Mouse (Mus musculus) liver, embryonic 12.5 days (tissue): ENCODE results near the gene Dscam. TPM values are rescaled to one million over a fixed set of nuclear protein-coding genes. Genes with fewer than 3 reads are reported as not detected.

Source experiments
- ATAC-seq: fragments of 200-750 bp; cut with Nextera tagmentation; 2 replicates; pipeline ENCODE4 v1.8.0; 2017; ENCODE audit warnings: moderate number of reproducible peaks, mild to moderate bottlenecking, moderate library complexity
- H3K27ac ChIP-seq: fragments of 300-500 bp; sonication (generic); 2 replicates; pipeline ENCODE4 v1.5.1; 2016; ENCODE audit warnings: mild to moderate bottlenecking
- H3K27me3 ChIP-seq: fragments of 300-500 bp; sonication (generic); replicated peaks from 2 replicates; pipeline ENCODE4 v1.6.1; 2016; ENCODE audit warnings: mild to moderate bottlenecking, moderate library complexity
- H3K36me3 ChIP-seq: fragments of 300-500 bp; sonication (generic); 2 replicates; pipeline ENCODE4 v1.6.1; 2016; ENCODE audit warnings: mild to moderate bottlenecking, moderate library complexity
- H3K4me1 ChIP-seq: fragments of 300-500 bp; sonication (generic); 2 replicates; pipeline ENCODE4 v1.6.1; 2016
- H3K4me2 ChIP-seq: fragments of 300-500 bp; sonication (generic); 2 replicates; pipeline ENCODE4 v1.6.1; 2016; ENCODE audit warnings: mild to moderate bottlenecking, moderate library complexity
- H3K4me3 ChIP-seq: fragments of 300-500 bp; sonication (generic); 2 replicates; pipeline ENCODE4 v1.5.1; 2016; ENCODE audit warnings: mild to moderate bottlenecking, moderate library complexity
- H3K9ac ChIP-seq: fragments of 300-500 bp; sonication (generic); 2 replicates; pipeline ENCODE4 v1.6.1; 2016; ENCODE audit warnings: mild to moderate bottlenecking, moderate library complexity
- H3K9me3 ChIP-seq: fragments of 300-500 bp; sonication (generic); replicated peaks from 2 replicates; pipeline ENCODE4 v1.6.1; 2016; ENCODE audit warnings: mild to moderate bottlenecking, moderate library complexity
- whole genome bisulfite sequencing: fragments of 180-500 bp; shearing (Covaris S2); methylation state at CpG from one replicate; pipeline ENCODE4 v1.1.7; 2016; ENCODE audit not compliant: insufficient replicate concordance; 5-methylcytosine and 5-hydroxymethylcytosine counted together
- polyA plus RNA-seq: library from polyadenylated mRNA; unstranded; fragments of >200 nt; fragmentation: Nextera tagmentation; extraction: Ambion mirVana; gene quantifications from 2 replicates; pipeline ENCODE4 v1.2.1, GENCODE M21; 2016

The Dscam gene
- polyA plus RNA-seq, 1 experiment from 2014 or later = not detected

GRCm38 (mm10) chr16:96774245-96774644 lies 396.3 kb downstream of the Dscam start:
- Histone ChIP-seq H3K4me3 (no peak overlapping the region), H3K9me3 (no peaks in the 10 kb centered on the region), H3K4me1 (no peaks in the 10 kb centered on the region), H3K36me3 (no peaks in the 10 kb centered on the region), H3K4me2 (no peak overlapping the region), H3K9ac (no peak overlapping the region), H3K27me3 (no peaks in the 10 kb centered on the region), H3K27ac (no peak overlapping the region)
- no peak for ATAC-seq
- 61% methylated on average over 1 of the region's 1 CpGs for WGBS

- H3K27me3 ChIP-seq = no peaks in the 10 kb centered on the region
- H3K36me3 ChIP-seq = no peaks in the 10 kb centered on the region
- no peak overlapping the region for H3K4me3 ChIP-seq
- no peak for ATAC-seq
- no peak overlapping the region for H3K4me2 ChIP-seq
- 41% methylated on average over 3 of the region's 3 CpGs for WGBS
- H3K4me1 ChIP-seq = no peaks in the 10 kb centered on the region
- no peak overlapping the region for H3K27ac ChIP-seq
- H3K9me3 ChIP-seq = no peaks in the 10 kb centered on the region
- H3K9ac ChIP-seq = no peak overlapping the region
Measured at GRCm38 (mm10) chr16:96767985-96768384, 402.6 kb downstream of the Dscam start.

- ATAC-seq = no peak
- H3K9me3 ChIP-seq = no peaks in the 10 kb centered on the region
- 36% methylated on average over 4 of the region's 4 CpGs for WGBS
Measured at GRCm38 (mm10) chr16:96767508-96767907, 403.0 kb downstream of the Dscam start.

GRCm38 (mm10) chr16:96761225-96761624 lies 409.3 kb downstream of the Dscam start:
- Histone ChIP-seq H3K27me3 (peaks cover 13% of the 10 kb centered on the region; the same call in 1 of the 2 replicates), H3K4me1 (no peaks in the 10 kb centered on the region), H3K9ac (no peak overlapping the region), H3K4me2 (no peak overlapping the region), H3K27ac (no peak overlapping the region), H3K36me3 (no peaks in the 10 kb centered on the region), H3K4me3 (no peak overlapping the region), H3K9me3 (no peaks in the 10 kb centered on the region)
- 22% methylated on average over 12 of the region's 12 CpGs for WGBS
- no peak for ATAC-seq

More at GRCm38 (mm10) chr16:96767508-96767907, 403.0 kb downstream of the Dscam start:
- Histone ChIP-seq H3K27ac (no peak overlapping the region), H3K4me2 (no peak overlapping the region), H3K9ac (no peak overlapping the region), H3K36me3 (no peaks in the 10 kb centered on the region), H3K27me3 (no peaks in the 10 kb centered on the region), H3K4me3 (no peak overlapping the region), H3K4me1 (no peaks in the 10 kb centered on the region)

GRCm38 (mm10) chr16:96759081-96759603 lies 411.4 kb downstream of the Dscam start:
- H3K27me3 ChIP-seq = peaks cover 13% of the 10 kb centered on the region; the same call in 1 of the 2 replicates
- no peak overlapping the region for H3K4me2 ChIP-seq
- H3K9me3 ChIP-seq = no peaks in the 10 kb centered on the region
- WGBS = 44% methylated on average over 5 of the region's 5 CpGs
- no peak overlapping the region for H3K27ac ChIP-seq
- H3K4me3 ChIP-seq = no peak overlapping the region
- no peaks in the 10 kb centered on the region for H3K4me1 ChIP-seq
- no peak overlapping the region for H3K9ac ChIP-seq
- ATAC-seq = no peak
- no peaks in the 10 kb centered on the region for H3K36me3 ChIP-seq

GRCm38 (mm10) chr16:96758381-96758780 lies 412.2 kb downstream of the Dscam start:
- H3K4me2 ChIP-seq = no peak overlapping the region
- no peak overlapping the region for H3K4me3 ChIP-seq

GRCm38 (mm10) chr16:96757588-96758313 lies 412.8 kb downstream of the Dscam start:
- WGBS = 9% methylated on average over 9 of the region's 9 CpGs
- no peak overlapping the region for H3K9ac ChIP-seq
- H3K4me1 ChIP-seq = no peaks in the 10 kb centered on the region
- no peak overlapping the region for H3K4me2 ChIP-seq
- H3K4me3 ChIP-seq = no peak overlapping the region
- no peaks in the 10 kb centered on the region for H3K9me3 ChIP-seq
- no peaks in the 10 kb centered on the region for H3K36me3 ChIP-seq
- no peak overlapping the region for H3K27ac ChIP-seq
- ATAC-seq = no peak
- peaks cover 13% of the 10 kb centered on the region; the same call in 1 of the 2 replicates for H3K27me3 ChIP-seq

More at GRCm38 (mm10) chr16:96758381-96758780, 412.2 kb downstream of the Dscam start:
- Histone ChIP-seq H3K27me3 (peaks cover 13% of the 10 kb centered on the region; the same call in 1 of the 2 replicates), H3K4me1 (no peaks in the 10 kb centered on the region), H3K9ac (no peak overlapping the region), H3K9me3 (no peaks in the 10 kb centered on the region), H3K27ac (no peak overlapping the region), H3K36me3 (no peaks in the 10 kb centered on the region)
- ATAC-seq = no peak
- 48% methylated on average over 3 of the region's 3 CpGs for WGBS

GRCm38 (mm10) chr16:96756994-96757393 lies 413.6 kb downstream of the Dscam start:
- no peak overlapping the region for H3K9ac ChIP-seq
- peaks cover 13% of the 10 kb centered on the region; the same call in 1 of the 2 replicates for H3K27me3 ChIP-seq
- no peak overlapping the region for H3K4me2 ChIP-seq
- no peak overlapping the region for H3K4me3 ChIP-seq
- 22% methylated on average over 7 of the region's 7 CpGs for WGBS
- no peak for ATAC-seq
- H3K9me3 ChIP-seq = no peaks in the 10 kb centered on the region
- H3K27ac ChIP-seq = no peak overlapping the region
- no peaks in the 10 kb centered on the region for H3K4me1 ChIP-seq
- no peaks in the 10 kb centered on the region for H3K36me3 ChIP-seq

- Histone ChIP-seq H3K4me1 (no peaks in the 10 kb centered on the region), H3K27ac (no peak overlapping the region), H3K27me3 (peaks cover 13% of the 10 kb centered on the region; the same call in 1 of the 2 replicates), H3K4me2 (no peak overlapping the region), H3K36me3 (no peaks in the 10 kb centered on the region), H3K9ac (no peak overlapping the region), H3K4me3 (no peak overlapping the region), H3K9me3 (no peaks in the 10 kb centered on the region)
- no peak for ATAC-seq
- WGBS = 53% methylated on average over 6 of the region's 6 CpGs
Measured at GRCm38 (mm10) chr16:96754971-96755504, 415.5 kb downstream of the Dscam start.

GRCm38 (mm10) chr16:96754381-96754780 lies 416.2 kb downstream of the Dscam start:
- Histone ChIP-seq H3K27ac (no peak overlapping the region), H3K4me2 (no peak overlapping the region), H3K36me3 (no peaks in the 10 kb centered on the region), H3K4me3 (no peak overlapping the region), H3K27me3 (peaks cover 13% of the 10 kb centered on the region; the same call in 1 of the 2 replicates), H3K9ac (no peak overlapping the region), H3K4me1 (no peaks in the 10 kb centered on the region), H3K9me3 (no peaks in the 10 kb centered on the region)
- ATAC-seq = no peak
- 32% methylated on average over 6 of the region's 6 CpGs for WGBS

GRCm38 (mm10) chr16:96753781-96754173 lies 416.8 kb downstream of the Dscam start:
- Histone ChIP-seq H3K4me2 (no peak overlapping the region), H3K27me3 (peaks cover 13% of the 10 kb centered on the region; the same call in 1 of the 2 replicates), H3K9me3 (no peaks in the 10 kb centered on the region), H3K27ac (no peak overlapping the region), H3K36me3 (no peaks in the 10 kb centered on the region), H3K4me3 (no peak overlapping the region), H3K4me1 (no peaks in the 10 kb centered on the region), H3K9ac (no peak overlapping the region)
- 24% methylated on average over 4 of the region's 4 CpGs for WGBS
- ATAC-seq = no peak

GRCm38 (mm10) chr16:96753164-96753780 lies 417.3 kb downstream of the Dscam start:
- no peaks in the 10 kb centered on the region for H3K36me3 ChIP-seq
- 49% methylated on average over 2 of the region's 2 CpGs for WGBS
- no peak for ATAC-seq
- H3K9ac ChIP-seq = no peak overlapping the region
- no peak overlapping the region for H3K4me3 ChIP-seq
- no peaks in the 10 kb centered on the region for H3K4me1 ChIP-seq
- no peak overlapping the region for H3K27ac ChIP-seq
- peaks cover 8% of the 10 kb centered on the region; the same call in 1 of the 2 replicates for H3K27me3 ChIP-seq
- no peaks in the 10 kb centered on the region for H3K9me3 ChIP-seq
- no peak overlapping the region for H3K4me2 ChIP-seq
